ENCODE assay signal across 10 mouse cellular contexts in genomic region chr5:72646996-72647395, GRCm38 (mm10). TPM values are rescaled to one million over a fixed set of nuclear protein-coding genes. Genes with fewer than 3 reads are reported as not detected.
DNase-seq lines count a peak whose midpoint lies in the region; ATAC-seq and TF ChIP-seq lines count a peak whose summit lies in the region.
"Had no signal": no experiment of that assay in that cellular context is flagged by ENCODE, and none has a peak within 500 bp of the region (broad histone marks: within the 10 kb centered on the region; RNA-seq: fewer than 3 reads in every experiment).

No protein-coding gene starts in this region.

- no peak overlapping the region for H3K27ac ChIP-seq in heart, embryonic 15.5 days
- H3K27ac ChIP-seq in MEL (ENCODE audit: control insufficient read depth, low read depth, low read length) = no peak overlapping the region
- no peak overlapping the region for H3K27ac ChIP-seq in hindbrain, embryonic 12.5 days
- H3K27ac ChIP-seq in midbrain, embryonic 10.5 days (replicated peaks) = no peak overlapping the region

- H3K79me2 ChIP-seq in MEL (ENCODE audit: control insufficient read depth, insufficient read depth, low read length, poor library complexity) = no peaks in the 10 kb centered on the region

- no peak for ATAC-seq in heart, embryonic 15.5 days (replicated peaks; ENCODE audit: insufficient number of reproducible peaks, insufficient read depth, low FRiP score, low read depth)
- no peak; the same call in 1 of the 2 replicates for ATAC-seq in hindbrain, embryonic 12.5 days (ENCODE audit: low FRiP score)

- TF ChIP-seq RAD21 in MEL (IDR thresholded peaks at IDR 0.05; ENCODE audit: low read depth, low read length) = no peak

- TF ChIP-seq EP300 in MEL (IDR thresholded peaks at IDR 0.05; ENCODE audit: low read depth in 1 of 2, low read length in 2 of 2) = no peak

- H3K9ac ChIP-seq in heart, embryonic 15.5 days = no peak overlapping the region
- 0 out of 2 replicates have a peak overlapping the region, but pooled peaks have one; percentile 4 for H3K9ac ChIP-seq in MEL (ENCODE audit: control insufficient read depth, low read depth, low read length, poor library complexity, severe bottlenecking)
- 0 out of 2 replicates have a peak overlapping the region, but pooled peaks have one; percentile 27 for H3K9ac ChIP-seq in hindbrain, embryonic 12.5 days

- TF ChIP-seq CTCF in MEL (IDR thresholded peaks at IDR 0.05 in 2 of 3, conservative IDR thresholded peaks at IDR 0.05 in 1 of 3; ENCODE audit: control insufficient read depth in 1 of 3, insufficient read depth in 1 of 3, low read depth in 2 of 3, low read length in 3 of 3, poor library complexity in 1 of 3, severe bottlenecking in 1 of 3) = no peak

- H3K36me3 ChIP-seq in heart, embryonic 15.5 days = no peaks in the 10 kb centered on the region
- no peaks in the 10 kb centered on the region; a peak in 1 of 4 replicates for H3K36me3 ChIP-seq in MEL (ENCODE audit: control insufficient read depth in 1 of 2, insufficient read depth in 2 of 2, low read length in 2 of 2)
- no peaks in the 10 kb centered on the region for H3K36me3 ChIP-seq in hindbrain, embryonic 12.5 days
- H3K36me3 ChIP-seq in midbrain, embryonic 10.5 days = no peaks in the 10 kb centered on the region

- intact Hi-C loops in heart, postnatal 10 days (cut with DNase I) = no loop called here

- H3K27me3 ChIP-seq in heart, embryonic 15.5 days = peaks cover 39% of the 10 kb centered on the region
- H3K27me3 ChIP-seq in MEL (ENCODE audit: control insufficient read depth in 1 of 2, insufficient read depth in 2 of 2, low read length in 2 of 2) = peaks cover 0 to 16% of the 10 kb centered on the region in 2 experiments; a peak in 3 of 4 replicates
- peaks cover 39% of the 10 kb centered on the region for H3K27me3 ChIP-seq in hindbrain, embryonic 12.5 days
- peaks cover 72% of the 10 kb centered on the region for H3K27me3 ChIP-seq in midbrain, embryonic 10.5 days (ENCODE audit: low read depth, poor library complexity, severe bottlenecking)

- WGBS in heart, embryonic 15.5 days = 30% methylated on average over 10 of the region's 10 CpGs
- WGBS in hindbrain, embryonic 12.5 days = 31% methylated on average over 10 of the region's 10 CpGs
- WGBS in midbrain, embryonic 10.5 days = 34% methylated on average over 10 of the region's 10 CpGs

- no peak for TF ChIP-seq POLR2A in MEL (IDR thresholded peaks at IDR 0.05; ENCODE audit: control insufficient read depth in 1 of 2, insufficient read depth in 1 of 2, low read depth in 1 of 2, low read length in 2 of 2, poor library complexity in 1 of 2)

- peaks cover 9% of the 10 kb centered on the region for H3K4me1 ChIP-seq in heart, embryonic 15.5 days (replicated peaks)
- H3K4me1 ChIP-seq in MEL (ENCODE audit: control insufficient read depth in 1 of 2, insufficient read depth in 2 of 2, low read length in 2 of 2) = peaks cover 0 to 3% of the 10 kb centered on the region in 2 experiments; a peak in 2 of 4 replicates
- peaks cover 8% of the 10 kb centered on the region for H3K4me1 ChIP-seq in hindbrain, embryonic 12.5 days
- H3K4me1 ChIP-seq in midbrain, embryonic 10.5 days = peaks cover 18% of the 10 kb centered on the region

- H3K4me2 ChIP-seq in heart, embryonic 15.5 days = peak overlapping the region; percentile 97
- peak overlapping the region; percentile 95 for H3K4me2 ChIP-seq in hindbrain, embryonic 12.5 days (replicated peaks)

- H3K4me3 ChIP-seq in heart, embryonic 15.5 days = peak overlapping the region; percentile 61
- peak overlapping the region in 1 of 2 experiments; percentile 62; a peak in 2 of 4 replicates for H3K4me3 ChIP-seq in MEL (ENCODE audit: control insufficient read depth in 1 of 2, insufficient read depth in 1 of 2, low read depth in 2 of 2, low read length in 2 of 2)
- H3K4me3 ChIP-seq in hindbrain, embryonic 12.5 days = peak overlapping the region; percentile 47
- peak overlapping the region; percentile 63 for H3K4me3 ChIP-seq in midbrain, embryonic 10.5 days

- H3K9me3 ChIP-seq in heart, embryonic 15.5 days (replicated peaks) = no peaks in the 10 kb centered on the region
- H3K9me3 ChIP-seq in MEL (replicated peaks; ENCODE audit: insufficient read depth, low read length) = no peaks in the 10 kb centered on the region
- no peaks in the 10 kb centered on the region for H3K9me3 ChIP-seq in hindbrain, embryonic 12.5 days (replicated peaks)
- H3K9me3 ChIP-seq in midbrain, embryonic 10.5 days (replicated peaks) = no peaks in the 10 kb centered on the region

- no peak for DNase-seq in heart, postnatal 10 days
- DNase-seq in MEL (ENCODE audit: low read depth, low spot score) = peak; percentile 7
- DNase-seq in midbrain, embryonic 10.5 days (ENCODE audit: low spot score) = no peak
- DNase-seq in adrenal gland, adult 18-20 months (ENCODE audit: low spot score in 2 of 2) = no peak
- DNase-seq in adrenal gland, postnatal 25 days = no peak
- no peak for DNase-seq in layer of hippocampus, adult 8-10 months (ENCODE audit: low spot score in 2 of 2)

TF ChIP-seq in MEL, 35 proteins besides CTCF, POLR2A, EP300 and RAD21:
- TF ChIP-seq MXI1 (IDR thresholded peaks at IDR 0.05; ENCODE audit: low read depth, low read length) = no peak
- no peak for TF ChIP-seq MEF2A (IDR thresholded peaks at IDR 0.05; ENCODE audit: extremely low read depth, insufficient replicate concordance, low read depth, low read length, poor library complexity, severe bottlenecking)
- no peak for TF ChIP-seq RCOR1 (IDR thresholded peaks at IDR 0.05; ENCODE audit: low read depth, low read length)
- TF ChIP-seq MAFK (IDR thresholded peaks at IDR 0.05; ENCODE audit: borderline replicate concordance, low read depth, low read length) = no peak
- TF ChIP-seq JUND (IDR thresholded peaks at IDR 0.05; ENCODE audit: low read depth, low read length) = no peak
- no peak for TF ChIP-seq MAX (IDR thresholded peaks at IDR 0.05; ENCODE audit: low read length)
- TF ChIP-seq SMC3 (IDR thresholded peaks at IDR 0.05; ENCODE audit: low read depth, low read length) = no peak

RNA-seq across cellular contexts. Expression of gene Nipal1, which starts 0.6 kb away (rescaled TPM):
- polyA plus RNA-seq in heart, embryonic 15.5 days (2015; fragmentation: Nextera tagmentation; extraction: Ambion mirVana) = 0.34 and 0.40 TPM in 2 replicates
- not detected for total RNA-seq in heart, postnatal 10 days (2021)
- 0.13 TPM in 1 of 2 replicates, not detected in the other for total RNA-seq in MEL (2012; rRNA removed)
- polyA plus RNA-seq in MEL (2012; ENCODE audit: insufficient read depth in 1 of 2, insufficient read length in 2 of 2, low read depth in 1 of 2, low replicate concordance in 2 of 2, missing spikeins in 1 of 2) = under 1 TPM in 1 of 2 experiments, not detected in 1; 0.35 TPM
- 0.62 and 1.5 TPM in 2 replicates for polyA plus RNA-seq in hindbrain, embryonic 12.5 days (2016; fragmentation: Nextera tagmentation; extraction: Ambion mirVana)
- 0.48 and 0.51 TPM in 2 replicates for polyA plus RNA-seq in midbrain, embryonic 10.5 days (2016; fragmentation: Nextera tagmentation; extraction: Ambion mirVana)
- total RNA-seq in adrenal gland, adult 18-20 months (2021) = 1 to 10 TPM in 1 of 2 experiments, under 1 TPM in 1; 0.64 to 3.7 TPM
- total RNA-seq in adrenal gland, postnatal 25 days (2021) = 0.21 and 4.8 TPM in 2 replicates
- total RNA-seq in layer of hippocampus, adult 8-10 months (2022) = not detected
- total RNA-seq: left cerebral cortex, adult 18-20 months had no signal

RNA-seq across cellular contexts. Expression of gene Cnga1, which starts 2.9 kb away (rescaled TPM):
- not detected in 2 replicates for polyA plus RNA-seq in heart, embryonic 15.5 days (2015; fragmentation: Nextera tagmentation; extraction: Ambion mirVana)
- not detected for total RNA-seq in heart, postnatal 10 days (2021)
- 0.10 TPM in 1 of 2 replicates, not detected in the other for total RNA-seq in MEL (2012; rRNA removed)
- under 1 TPM in 1 of 2 experiments, not detected in 1; 0.04 TPM for polyA plus RNA-seq in MEL (2012; ENCODE audit: insufficient read depth in 1 of 2, insufficient read length in 2 of 2, low read depth in 1 of 2, low replicate concordance in 2 of 2, missing spikeins in 1 of 2)
- not detected in 2 replicates for polyA plus RNA-seq in hindbrain, embryonic 12.5 days (2016; fragmentation: Nextera tagmentation; extraction: Ambion mirVana)
- not detected in 2 replicates for polyA plus RNA-seq in midbrain, embryonic 10.5 days (2016; fragmentation: Nextera tagmentation; extraction: Ambion mirVana)
- total RNA-seq in adrenal gland, adult 18-20 months (2021) = not detected
- total RNA-seq in adrenal gland, postnatal 25 days (2021) = not detected in 2 replicates
- not detected for total RNA-seq in layer of hippocampus, adult 8-10 months (2022)
- total RNA-seq: common myeloid progenitor, adult 5-6 weeks; left cerebral cortex, adult 18-20 months had no signal

RNA-seq across cellular contexts. Expression of gene Gm5868, which starts 59.6 kb away (rescaled TPM):
- polyA plus RNA-seq in heart, embryonic 15.5 days (2015; fragmentation: Nextera tagmentation; extraction: Ambion mirVana) = 0.10 and 0.15 TPM in 2 replicates
- total RNA-seq in heart, postnatal 10 days (2021) = not detected
- total RNA-seq in MEL (2012; rRNA removed) = not detected in 2 replicates
- polyA plus RNA-seq in MEL (2012; ENCODE audit: insufficient read depth in 1 of 2, insufficient read length in 2 of 2, low read depth in 1 of 2, low replicate concordance in 2 of 2, missing spikeins in 1 of 2) = not detected
- polyA plus RNA-seq in hindbrain, embryonic 12.5 days (2016; fragmentation: Nextera tagmentation; extraction: Ambion mirVana) = 5.5 and 5.9 TPM in 2 replicates
- polyA plus RNA-seq in midbrain, embryonic 10.5 days (2016; fragmentation: Nextera tagmentation; extraction: Ambion mirVana) = 3.7 and 6.3 TPM in 2 replicates
- 1 to 10 TPM in 1 of 2 experiments, under 1 TPM in 1; 0.83 to 2.0 TPM for total RNA-seq in adrenal gland, adult 18-20 months (2021)
- 1.7 and 2.1 TPM in 2 replicates for total RNA-seq in adrenal gland, postnatal 25 days (2021)
- under 1 TPM in 1 of 4 experiments, not detected in 3; 0.33 TPM for total RNA-seq in layer of hippocampus, adult 8-10 months (2022)
- total RNA-seq: common myeloid progenitor, adult 5-6 weeks; left cerebral cortex, adult 18-20 months had no signal
